Mouse (Mus musculus): Measurements from ENCODE around the gene Slc25a28.

The Slc25a28 gene

GRCm38 (mm10) chr19:43674730-43675524 lies at the start of gene Slc25a28:
Gene Slc25a28 (minus strand): TSS chr19:43674881.
- DNase-seq (ENCODE audit: extremely low read depth, low read depth), result peak; percentile 100

DNA sequence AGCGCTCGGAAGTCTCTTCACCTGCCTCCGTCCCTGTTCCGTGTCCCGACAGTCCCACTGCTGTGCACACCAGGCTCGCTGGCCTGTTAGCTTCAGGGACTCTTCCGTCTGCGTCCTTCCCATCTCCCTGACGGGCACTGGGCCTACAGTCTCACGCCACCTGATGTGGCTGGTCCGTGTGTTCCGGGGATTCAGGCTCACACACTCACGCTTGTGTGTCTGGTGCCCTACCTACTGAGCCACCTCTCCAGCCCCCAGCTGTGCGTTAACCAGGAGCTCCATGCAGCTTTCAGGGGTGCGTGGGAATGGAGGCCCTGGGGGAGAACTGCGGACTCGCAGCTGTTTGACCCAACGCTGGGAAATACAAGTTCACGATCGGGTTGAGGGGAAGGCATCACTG lies 49.5 kb upstream of the Slc25a28 start:
- DNase-seq (ENCODE audit: extremely low read depth, low read depth), result no peak

DNA sequence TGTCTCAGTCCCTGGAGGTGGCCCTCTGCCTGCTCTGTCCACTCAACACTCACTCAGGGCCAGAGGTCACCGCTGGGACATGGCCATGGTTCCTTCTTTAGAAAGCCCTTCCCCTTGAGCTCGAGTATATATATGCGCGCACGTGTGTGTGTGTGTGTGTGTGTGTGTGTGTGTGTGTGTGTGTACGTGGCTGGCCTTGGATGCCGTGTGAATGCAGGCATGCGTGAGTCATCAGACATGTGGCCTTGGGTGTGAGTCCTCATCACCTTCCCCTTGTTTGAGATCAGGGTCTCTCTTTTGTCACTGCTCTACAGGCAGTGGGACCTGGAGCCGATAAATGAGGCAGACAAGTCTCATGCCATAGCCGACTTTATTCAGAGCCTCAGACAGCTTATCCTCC lies 48.8 kb upstream of the Slc25a28 start:
- DNase-seq (ENCODE audit: extremely low read depth, low read depth), result no peak

DNA sequence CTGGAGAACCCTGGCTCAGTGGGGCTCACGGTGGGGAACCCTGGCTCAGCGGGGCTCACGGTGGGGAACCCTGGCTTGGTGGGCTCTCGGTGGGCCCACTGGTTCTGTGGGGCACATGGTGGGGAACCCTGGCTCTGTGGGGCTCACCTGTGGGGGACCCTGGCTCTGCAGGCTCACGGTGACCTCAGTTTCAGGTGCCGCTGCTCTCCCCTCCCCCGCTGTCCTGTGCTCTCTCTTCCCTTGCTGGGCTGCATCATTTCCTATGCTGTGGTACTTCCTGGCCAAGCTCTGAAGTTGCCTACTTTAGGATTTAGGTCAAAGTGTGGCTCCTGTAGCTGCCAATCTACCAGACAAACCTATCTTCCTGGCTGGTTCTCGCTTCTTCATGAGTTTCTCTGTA lies 48.2 kb upstream of the Slc25a28 start:
- no peak for DNase-seq (ENCODE audit: extremely low read depth, low read depth)

DNA sequence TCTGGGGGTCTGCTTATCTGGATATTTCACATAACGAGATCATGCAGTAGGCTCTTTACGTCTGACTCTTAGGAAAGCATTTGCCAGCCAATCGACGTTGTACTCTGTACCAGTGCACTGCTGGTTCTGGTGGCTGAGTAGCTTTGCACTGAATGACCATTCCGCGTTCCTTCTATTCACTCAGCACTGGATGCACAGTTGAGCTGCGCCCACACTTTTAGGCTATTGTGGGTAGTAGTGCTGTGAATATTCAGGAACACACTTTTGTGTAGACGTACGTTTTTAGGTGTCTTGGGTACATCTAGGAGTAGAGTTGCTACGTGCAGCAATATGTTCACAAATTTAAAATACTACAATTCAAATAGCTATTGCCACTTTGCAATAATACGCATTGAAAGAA lies 45.4 kb upstream of the Slc25a28 start:
- DNase-seq (ENCODE audit: extremely low read depth, low read depth), result no peak

DNA sequence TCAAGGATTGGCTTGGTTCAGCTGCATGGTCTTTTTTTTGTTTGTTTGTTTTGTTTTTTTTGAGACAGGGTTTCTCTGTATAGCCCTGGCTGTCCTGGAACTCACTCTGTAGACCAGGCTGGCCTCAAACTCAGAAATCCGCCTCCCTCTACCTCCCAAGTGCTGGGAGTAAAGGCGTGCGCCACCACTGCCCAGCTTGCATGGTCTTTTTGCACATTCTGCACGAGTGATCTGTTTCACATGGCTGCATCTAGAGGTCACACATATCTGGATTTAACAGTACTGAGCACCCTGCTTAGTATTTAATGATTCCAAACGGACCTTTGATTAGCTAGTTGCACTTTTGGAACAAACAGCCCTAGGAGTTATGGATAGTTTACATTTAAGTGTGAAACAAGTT lies 37.3 kb upstream of the Slc25a28 start:
- DNase-seq (ENCODE audit: extremely low read depth, low read depth), result no peak

- peak; percentile 86 for DNase-seq (ENCODE audit: extremely low read depth, low read depth)
Measured at GRCm38 (mm10) chr19:43711159-43711916, 36.7 kb upstream of the Slc25a28 start.

DNA sequence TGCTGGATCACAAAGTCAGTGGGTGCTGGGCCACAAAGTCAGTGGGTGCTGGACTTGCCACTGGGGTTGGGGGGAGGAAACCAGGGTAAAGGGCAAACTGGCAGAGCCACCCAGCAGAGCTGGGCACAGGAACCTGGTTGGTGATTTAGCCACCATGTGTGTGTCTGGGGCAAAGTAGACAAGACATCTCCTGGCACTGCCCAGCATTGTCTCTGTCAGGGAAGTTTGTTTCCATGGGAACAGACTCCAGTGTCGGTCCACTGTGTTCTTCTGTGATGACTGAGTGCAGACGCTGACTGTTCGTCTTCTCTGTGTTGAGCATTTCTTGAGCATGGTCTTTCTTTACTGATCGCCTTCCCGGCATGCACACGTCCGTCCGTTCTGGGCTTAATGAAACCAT lies 34.6 kb upstream of the Slc25a28 start:
- DNase-seq (ENCODE audit: extremely low read depth, low read depth), result no peak

GRCm38 (mm10) chr19:43708206-43708605 lies 33.5 kb upstream of the Slc25a28 start:
- DNase-seq (ENCODE audit: extremely low read depth, low read depth), result no peak

GRCm38 (mm10) chr19:43704787-43705497 lies 30.3 kb upstream of the Slc25a28 start:
- no peak for DNase-seq (ENCODE audit: extremely low read depth, low read depth)

DNA sequence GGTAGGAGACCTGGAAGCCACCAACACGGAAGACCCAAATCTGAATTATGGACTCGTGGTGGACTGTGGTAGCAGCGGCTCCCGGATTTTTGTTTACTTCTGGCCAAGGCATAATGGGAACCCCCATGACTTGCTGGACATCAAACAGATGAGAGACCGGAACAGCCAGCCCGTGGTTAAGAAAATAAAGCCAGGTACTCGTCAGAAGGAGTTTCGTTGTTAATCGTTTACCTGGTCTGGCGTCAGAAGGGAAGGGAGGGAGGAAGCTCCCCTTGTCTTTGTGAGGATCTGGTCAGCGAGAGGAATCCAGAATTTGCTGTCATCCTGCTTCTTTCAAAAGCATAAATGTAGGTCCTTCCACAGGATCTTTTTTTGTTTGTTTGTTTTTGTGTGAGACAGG lies 29.5 kb upstream of the Slc25a28 start:
- DNase-seq (ENCODE audit: extremely low read depth, low read depth), result no peak

DNA sequence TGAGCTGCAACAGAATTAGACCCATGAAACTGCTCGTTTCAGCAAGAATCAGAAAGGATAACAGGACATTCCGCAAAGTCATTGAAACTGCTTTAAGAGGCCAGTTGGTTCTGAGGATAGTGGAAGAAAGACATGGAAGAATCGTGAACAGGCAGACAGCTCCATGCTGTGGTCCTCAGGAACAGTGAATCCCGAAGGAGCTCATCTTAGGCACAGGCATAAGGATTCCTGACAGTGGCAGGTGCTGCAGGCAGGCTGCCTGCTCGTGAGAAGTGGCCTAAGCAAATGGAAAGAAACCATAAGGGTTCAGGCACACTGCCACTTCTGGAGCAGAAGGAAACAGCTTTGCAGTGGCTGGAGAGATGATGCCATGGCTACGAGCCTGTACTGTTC lies 25.1 kb upstream of the Slc25a28 start:
- DNase-seq (ENCODE audit: extremely low read depth, low read depth), result no peak

GRCm38 (mm10) chr19:43699021-43699762 lies 24.5 kb upstream of the Slc25a28 start:
- DNase-seq (ENCODE audit: extremely low read depth, low read depth), result no peak

GRCm38 (mm10) chr19:43697666-43698370 lies 23.1 kb upstream of the Slc25a28 start:
- no peak for DNase-seq (ENCODE audit: extremely low read depth, low read depth)

GRCm38 (mm10) chr19:43695514-43695964 lies 20.9 kb upstream of the Slc25a28 start:
- DNase-seq (ENCODE audit: extremely low read depth, low read depth), result peak; percentile 81

DNA sequence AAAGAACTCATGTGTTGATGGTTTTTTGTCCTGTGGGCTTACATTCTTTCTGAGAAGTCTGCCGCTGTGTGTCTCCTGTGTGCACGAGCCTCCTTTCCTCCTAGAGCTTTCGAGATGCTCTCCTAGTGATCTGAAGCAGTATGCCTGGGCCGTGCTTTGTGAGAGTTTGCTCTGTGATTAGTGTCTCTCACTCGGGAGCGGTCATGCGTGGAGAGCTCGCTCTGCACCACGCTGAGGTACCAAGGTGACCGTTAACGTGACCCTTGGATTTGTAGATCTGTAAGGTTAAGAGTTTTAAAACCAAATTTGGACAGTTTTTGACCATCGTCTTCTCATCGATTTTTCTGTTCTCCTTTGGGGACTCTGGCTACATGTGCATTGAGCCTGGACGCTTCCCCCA lies 18.1 kb upstream of the Slc25a28 start:
- no peak for DNase-seq (ENCODE audit: extremely low read depth, low read depth)

DNA sequence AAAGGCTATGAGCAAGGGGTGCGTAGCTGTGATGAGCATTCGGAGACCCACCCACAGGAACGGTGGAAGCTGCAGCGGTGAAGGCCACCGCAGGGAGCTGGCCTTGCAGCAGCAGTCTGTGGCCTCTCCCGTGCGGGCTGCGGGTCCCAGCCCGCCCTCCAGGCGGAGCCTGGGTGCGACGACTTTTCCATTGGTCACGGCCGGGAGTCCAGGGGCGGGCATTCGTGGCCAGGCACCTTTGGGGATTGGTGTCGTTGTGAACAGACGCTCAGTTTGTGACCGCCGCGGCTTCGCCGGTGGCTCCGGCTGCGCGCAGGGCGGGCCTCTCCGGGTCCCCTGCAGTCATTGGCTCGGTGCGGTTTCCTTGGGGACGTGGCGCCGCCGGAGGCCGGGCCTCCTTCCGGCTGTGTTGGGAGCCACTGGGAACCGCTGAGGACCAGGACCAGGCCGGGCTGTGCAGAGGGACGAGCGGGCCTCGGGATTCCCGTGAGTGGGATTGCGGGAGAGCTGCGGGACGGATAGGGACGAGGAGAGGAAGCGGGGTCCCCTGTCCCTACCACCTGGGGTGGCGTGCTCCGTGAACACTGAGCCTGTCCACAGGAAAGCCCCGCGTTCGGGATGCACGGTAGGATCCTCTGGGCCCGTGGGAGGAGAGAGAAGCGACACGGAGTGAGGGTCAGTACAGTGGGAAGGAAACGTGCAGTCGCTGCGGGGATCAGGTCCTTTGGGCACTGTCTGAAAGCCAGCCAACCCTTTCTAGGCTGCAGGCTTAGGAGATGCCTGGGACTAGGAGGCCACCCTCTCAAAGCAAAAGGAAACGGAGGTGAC lies 15.0 kb upstream of the Slc25a28 start, which contains the start of gene Entpd7:
Gene Entpd7 (plus strand): TSS at position 254 of the 828 bp plus-strand sequence.
- DNase-seq (ENCODE audit: extremely low read depth, low read depth), result peak; percentile 97

GRCm38 (mm10) chr19:43681541-43681940 lies 6.9 kb upstream of the Slc25a28 start:
- peak; percentile 58 for DNase-seq (ENCODE audit: extremely low read depth, low read depth)

DNA sequence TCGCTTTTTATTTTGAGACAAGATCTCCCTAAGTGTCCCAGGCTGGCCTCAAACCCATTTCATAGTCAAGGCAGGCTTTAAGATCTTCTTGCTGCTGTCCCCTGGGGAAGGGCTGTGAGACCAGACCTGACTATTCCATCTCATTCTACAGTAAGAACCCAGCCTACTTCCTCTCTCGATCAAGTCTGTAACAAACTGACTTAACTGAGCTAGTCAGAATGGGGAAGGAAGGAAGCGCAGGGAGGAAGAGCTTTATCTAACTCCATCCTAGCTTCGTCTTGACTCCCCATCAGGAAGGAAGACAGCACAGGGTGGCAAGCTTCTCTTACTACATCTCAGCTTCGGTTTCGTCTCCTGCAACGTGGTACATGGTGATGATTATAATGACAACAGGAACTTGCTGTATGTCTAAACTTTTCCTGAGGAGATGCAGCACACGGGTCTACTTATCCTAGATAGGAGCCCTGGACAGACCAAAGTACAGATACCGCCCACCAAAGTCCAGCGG lies 4.8 kb upstream of the Slc25a28 start:
- peak; percentile 97 for DNase-seq (ENCODE audit: extremely low read depth, low read depth)
